Mouse (Mus musculus): ENCODE measurements at regions not wholly inside any gene's neighbourhood (a gene's known extent, or its start where the extent isn't known, plus 50 kb on each side); places are given as distances from the start of the nearest gene placed in this dataset.
A peak's percentile ranks its signal among the peaks of the same experiment; 100 is the strongest.
"Not testable (repeated sequence)": the region's sequence is repeated elsewhere in the genome, so short reads cannot be mapped to it uniquely, and the experiment has no call there.

DNA sequence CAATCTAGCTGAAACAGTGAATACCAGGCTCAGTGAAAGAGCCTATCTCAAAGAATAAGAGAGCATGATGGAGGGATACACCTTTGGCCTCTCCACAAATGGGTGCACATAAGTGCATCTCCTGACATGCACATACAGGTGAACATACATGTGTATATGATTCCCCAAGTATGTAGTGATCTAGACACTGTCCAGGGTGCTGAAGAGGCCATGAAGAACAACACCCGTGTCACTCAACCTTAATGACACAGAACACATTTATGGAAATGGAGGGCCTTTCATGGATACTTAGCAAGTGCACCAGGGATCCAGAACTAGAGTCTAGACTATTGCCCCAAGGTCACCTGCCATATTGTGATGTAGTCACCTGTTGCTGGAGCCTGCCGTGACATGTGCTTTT, 56.9 kb downstream of the Spata19 start:
- no peak for DNase-seq (ENCODE audit: low spot score in 2 of 2)

DNA sequence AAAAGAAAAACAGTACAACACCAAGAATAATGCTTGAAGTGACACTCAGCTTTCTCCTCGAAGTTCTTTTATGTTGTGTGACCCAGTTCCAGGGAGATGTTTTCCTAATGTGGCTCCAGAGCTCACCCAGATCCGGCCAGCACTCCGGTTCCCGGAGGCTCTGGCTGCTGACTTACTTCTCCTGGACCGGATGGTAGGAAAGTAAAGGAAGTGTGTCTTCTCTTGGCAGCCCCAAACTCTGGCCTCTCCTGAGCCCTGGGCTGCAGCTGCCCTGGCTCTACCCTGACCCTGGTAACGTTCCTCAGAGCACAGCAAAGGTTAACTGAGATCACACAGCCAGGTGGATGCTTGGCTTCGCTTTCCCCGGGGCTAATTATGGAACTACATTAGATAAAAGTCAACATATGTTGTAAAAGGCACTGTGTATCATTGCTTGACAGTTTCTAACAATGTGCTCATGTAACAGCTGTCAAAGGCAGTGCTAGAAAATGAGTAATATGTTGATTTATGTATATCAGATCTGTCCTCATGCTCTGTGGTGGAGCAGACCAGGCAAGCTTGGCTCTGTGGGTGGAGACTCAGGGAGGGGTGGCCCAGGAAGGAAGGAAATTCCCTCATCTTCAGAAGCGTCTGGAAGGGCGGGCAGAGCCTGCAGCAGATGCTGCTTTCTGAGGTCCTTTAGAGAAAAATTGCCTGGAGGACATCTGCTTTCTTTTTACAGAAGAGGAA, 57.5 kb downstream of the Spata19 start:
- DNase-seq (ENCODE audit: low spot score in 2 of 2), result peak in 1 of 2 experiments; percentile 24

DNA sequence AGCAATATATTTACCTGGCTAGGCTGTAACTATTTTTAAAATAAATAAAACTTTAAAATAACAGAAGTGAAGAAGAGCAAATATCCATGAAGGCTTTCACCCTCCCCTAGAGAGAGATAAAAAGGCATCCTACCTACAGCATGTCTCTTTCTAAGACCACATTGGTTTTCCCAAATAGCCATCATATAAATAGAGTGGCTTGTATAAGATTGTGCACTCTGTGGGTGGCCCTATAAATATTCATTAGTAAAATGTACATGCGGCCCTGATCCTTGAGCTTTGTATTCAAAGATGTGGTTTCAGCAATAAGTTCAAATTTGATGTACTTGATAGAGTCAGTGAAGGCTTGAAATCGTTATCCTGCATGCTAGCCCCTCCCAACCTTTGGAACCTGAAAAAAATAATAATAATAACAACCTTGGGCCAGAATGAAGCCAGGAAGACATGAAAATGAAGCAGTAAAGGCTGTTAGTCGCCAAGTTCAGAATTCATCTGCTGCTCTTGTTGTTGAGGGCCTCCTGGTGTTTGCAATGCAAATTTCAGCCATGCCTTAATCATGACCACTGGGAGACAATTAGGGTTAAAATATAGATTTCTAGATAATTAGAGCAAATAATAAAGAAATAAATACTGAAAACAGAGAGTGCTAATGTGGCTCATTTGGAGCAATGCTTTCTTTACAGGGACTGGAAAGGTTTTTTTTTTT, 61.9 kb downstream of the Spata19 start:
- no peak for DNase-seq (ENCODE audit: low spot score in 2 of 2)

DNA sequence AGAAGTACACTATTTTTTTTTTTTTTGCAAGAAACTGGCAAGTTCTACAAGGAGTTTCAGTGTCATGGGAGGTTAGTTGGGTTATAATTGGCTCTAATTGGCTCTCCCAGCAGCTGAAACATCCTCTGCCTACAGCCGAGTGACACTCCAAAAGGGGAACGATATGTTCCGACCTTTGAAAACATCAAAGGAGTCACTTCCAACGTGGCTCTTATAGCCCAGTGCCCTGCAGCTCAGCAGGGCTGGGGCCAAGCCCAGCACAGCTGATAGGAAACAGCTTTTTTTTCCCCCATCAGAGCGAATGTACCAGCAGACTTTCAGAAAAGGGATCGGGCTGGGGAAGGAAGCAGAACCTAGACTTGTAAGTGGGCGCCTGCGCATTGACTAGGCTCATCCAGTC, 64.4 kb downstream of the Spata19 start:
- peak in 1 of 2 experiments; percentile 10 for DNase-seq (ENCODE audit: low spot score in 2 of 2)

DNA sequence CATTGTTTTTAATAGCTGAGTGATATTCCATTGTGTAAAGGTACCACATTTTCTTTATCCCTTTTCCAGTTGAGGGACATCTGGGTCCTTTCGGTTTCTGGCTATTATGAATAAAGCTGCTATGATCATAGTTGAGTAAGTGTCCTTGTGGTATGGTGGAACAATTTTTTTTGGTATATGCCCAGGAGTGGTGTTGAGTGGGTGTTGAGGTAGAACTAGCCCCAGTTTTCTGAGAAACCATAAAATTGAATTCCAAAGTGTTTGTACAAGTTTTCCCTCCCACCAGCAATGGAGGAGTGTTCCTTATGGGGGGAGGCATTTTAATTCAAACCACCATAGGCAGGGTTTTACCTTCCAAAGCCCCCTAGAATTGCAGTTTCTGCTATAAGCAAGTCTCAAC, 67.4 kb downstream of the Spata19 start:
- no peak for DNase-seq (ENCODE audit: low spot score in 2 of 2)

DNA sequence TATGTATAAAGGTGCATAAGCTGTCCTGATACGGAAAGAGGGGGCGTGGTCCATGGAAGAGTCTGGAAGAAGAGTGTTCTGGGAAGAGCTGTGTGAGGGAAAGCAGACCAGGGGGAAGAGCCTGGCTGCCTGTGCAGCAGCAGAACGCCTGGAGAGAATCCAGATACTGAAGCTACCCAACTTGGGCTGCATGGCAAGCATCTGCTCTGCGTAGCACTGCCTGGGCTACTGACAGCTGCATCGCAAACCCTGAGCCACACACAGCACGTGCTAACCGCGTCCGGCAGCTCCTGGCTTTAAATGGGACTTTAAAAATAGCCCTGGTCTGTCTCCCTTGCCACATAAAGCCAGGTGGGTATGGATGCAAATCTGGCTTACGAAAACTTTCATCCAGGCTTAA, 78.9 kb downstream of the Spata19 start:
- DNase-seq (ENCODE audit: low spot score in 2 of 2), result peak; percentile 36 to 45

DNA sequence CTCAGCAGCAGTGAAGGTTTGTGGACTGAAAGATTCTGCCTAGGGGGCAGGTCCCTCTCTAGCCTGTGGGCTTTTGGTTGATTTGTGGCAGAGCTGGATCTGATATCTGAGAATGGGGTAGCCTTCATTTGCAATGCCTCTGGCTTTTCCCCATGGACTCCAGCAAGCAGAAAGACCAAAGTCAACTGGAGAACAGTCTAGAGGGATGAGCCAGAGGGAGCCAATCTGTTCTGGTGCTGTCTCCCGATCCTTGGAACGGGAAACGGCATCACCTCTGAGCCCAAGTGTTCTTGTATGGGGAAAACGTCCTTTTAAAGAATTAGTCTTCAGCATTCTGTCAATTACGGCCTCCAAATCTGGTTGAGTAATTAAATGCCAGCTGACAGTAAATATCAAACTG, 80.0 kb downstream of the Spata19 start:
- DNase-seq (ENCODE audit: low spot score in 2 of 2), result no peak

DNA sequence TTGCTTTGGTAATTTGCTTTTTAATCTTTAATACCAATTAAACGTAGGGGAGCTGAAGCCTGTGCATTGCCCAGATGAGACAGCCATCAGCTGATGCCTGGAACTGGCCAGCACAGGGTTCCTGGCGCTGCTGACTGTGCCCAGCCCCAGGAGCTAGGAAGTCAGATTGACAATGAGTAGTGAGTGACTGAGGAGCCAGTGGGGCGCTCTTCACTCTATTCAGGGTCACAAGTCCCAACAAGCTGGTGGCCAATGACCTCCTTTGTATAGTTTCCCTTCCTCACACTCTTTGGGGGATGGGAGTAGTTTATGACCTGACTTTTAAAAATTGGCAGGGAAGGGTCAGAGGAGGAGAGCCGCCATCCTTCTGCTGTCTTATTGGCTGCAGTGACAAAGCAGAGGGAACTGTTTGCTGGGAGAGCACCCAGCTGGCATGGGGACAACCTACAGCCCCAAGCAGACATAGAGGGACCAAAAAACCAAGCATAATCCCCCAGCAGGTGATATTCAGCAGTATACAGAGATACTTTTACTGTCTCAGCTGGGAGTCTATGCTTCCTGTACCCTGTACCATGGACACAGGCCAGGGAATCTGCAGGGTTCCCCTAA, 80.6 kb downstream of the Spata19 start:
- DNase-seq (ENCODE audit: low spot score in 2 of 2), result peak; percentile 28 to 45

DNA sequence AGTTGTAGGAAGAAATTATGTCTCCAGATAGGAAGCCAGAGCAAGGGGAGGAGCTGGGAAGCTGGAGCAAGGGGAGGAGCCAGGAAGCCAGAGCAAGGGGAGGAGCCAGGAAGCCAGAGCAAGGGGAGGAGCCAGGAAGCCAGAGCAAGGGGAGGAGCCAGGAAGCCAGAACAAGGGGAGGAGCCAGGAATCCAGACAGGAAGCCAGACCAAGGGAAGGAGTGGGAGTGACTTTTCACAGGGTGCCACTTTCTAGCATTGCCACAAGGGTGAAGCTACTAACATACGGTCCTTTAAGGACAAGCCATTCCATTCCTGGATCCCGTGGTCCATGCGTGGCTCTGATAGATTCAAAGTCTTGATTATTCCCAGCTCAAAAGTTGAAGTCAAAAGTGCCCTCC, 81.7 kb downstream of the Spata19 start:
- no peak for DNase-seq (ENCODE audit: low spot score in 2 of 2)

DNA sequence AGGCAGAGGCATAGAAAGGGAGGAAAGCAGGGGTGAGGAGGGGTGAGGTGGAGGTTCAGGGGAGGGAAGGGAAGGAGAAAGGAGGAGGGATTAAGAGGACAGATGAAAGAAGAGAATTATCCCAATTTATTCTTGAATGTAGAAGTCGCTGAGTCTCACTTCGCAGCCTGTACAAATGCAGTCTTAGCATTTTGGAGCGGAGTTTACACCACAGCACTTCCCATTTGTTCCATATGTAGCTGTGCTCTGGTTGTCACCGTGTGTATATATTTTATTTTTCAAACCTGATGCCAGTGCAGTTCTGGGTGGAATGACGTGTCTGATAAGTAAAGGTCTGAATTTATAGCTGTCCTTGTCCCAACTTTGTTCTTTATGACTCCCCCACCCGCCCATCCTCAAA, 105.2 kb downstream of the Spata19 start:
- DNase-seq (ENCODE audit: low spot score in 2 of 2), result no peak

DNA sequence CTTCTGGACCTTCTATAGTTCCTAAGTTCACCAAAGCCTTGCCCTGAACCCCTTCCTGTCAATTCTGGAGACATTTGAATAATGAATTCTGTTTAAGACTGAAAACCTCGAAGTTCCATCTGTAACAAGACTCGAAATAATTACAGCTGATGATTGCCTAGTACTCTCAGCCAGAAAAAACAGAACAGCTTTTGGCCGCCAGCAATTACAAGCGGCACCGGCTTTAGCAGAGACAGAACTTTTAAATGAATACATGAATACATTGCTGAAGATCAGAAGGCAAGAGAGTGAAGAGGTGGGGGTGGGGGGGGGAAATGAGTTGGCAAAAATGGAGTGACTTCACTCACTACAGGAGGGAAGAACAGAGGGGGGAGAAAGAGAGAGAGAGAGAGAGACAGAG, 112.6 kb downstream of the Spata19 start:
- DNase-seq (ENCODE audit: low spot score in 2 of 2), result peak in 1 of 2 experiments; percentile 21

DNA sequence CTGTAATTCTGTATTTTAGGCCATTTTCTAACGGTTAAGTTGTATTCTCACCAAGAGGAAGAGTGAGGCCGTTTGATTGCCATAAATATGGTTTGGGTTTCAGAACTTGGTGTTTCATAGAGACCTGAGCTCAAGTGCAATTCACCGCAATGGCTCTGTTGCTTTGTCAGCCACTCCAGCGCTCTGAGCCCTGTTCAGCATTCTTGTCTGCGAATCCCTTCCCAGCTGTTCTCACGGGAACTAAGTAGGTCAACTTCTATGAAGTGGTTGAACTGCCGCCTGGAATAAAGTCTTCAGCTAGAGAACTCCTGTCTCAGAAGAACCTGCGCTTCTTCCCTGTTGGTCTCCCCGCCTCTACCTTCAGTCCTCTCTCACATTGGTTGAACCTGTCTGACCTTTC, 113.1 kb downstream of the Spata19 start:
- DNase-seq (ENCODE audit: low spot score in 2 of 2), result no peak

DNA sequence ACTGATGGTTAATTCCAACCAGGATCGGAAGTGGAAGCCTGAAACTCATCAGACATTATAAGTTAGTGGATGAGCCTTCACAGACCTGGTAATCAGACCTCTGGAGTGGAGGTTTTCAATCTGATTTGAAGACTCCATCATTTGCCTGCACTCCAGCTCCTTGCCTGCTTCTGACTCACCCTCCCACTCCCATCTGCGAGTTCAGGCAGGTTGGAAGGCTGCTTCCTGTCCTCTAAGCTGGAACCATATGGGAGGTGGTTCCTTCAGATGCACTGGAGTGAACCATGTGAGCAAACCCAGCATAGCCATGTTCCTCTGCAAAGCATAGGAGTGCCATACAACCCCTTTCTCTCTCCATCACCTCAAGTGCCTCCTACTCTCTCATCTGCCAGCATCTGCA, 114.6 kb downstream of the Spata19 start:
- no peak for DNase-seq (ENCODE audit: low spot score in 2 of 2)

DNA sequence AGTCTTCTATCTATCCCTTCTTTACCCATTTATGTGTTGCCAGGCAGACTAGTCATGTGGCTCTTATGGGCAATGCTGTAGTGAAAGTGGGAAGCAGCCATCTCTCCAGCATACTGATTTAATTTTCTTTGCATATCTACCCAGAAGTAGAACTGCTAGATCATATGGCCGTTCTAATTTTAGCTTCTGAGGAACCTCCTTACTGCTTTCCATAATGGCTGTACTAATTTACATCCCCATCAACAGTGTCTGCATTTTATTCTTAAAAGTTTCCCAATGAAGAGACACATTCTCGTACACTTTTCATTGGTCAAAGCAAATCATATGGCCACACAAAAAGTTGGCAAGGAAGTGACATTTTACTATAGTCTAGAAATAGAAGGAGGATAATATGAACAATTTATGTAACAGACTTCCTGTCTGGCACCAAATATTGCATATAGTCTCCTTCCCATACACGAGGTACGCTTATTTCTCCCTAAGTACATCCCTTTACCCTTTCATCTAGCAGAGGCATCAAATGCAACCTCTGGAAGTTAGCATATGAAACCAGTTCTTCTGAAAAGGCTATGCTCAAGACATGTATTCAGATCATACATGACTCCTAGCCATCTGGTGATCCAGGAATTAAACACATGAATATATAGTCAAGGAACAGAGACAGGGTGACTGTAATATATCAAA, 119.0 kb downstream of the Spata19 start:
- DNase-seq (ENCODE audit: low spot score in 2 of 2), result no peak

DNA sequence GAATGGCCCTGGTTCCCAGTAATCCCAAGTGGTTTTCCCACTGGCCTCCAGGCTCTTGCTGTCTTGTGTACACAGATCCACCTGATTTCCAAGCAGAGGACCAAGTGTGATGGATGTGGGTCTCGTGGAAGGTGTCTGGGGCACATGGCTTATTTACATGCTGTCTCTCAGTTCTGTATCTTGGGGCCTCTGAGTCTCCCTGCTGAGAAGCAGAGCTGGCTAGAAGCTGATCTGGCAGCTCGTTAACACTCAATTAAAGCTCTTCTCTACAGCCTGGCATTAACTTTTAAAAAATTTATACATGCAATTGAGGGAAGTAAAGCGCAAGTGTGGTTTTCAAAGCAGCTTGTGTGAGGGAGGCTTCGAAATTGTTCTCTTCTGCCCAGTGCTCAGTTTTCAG, 121.4 kb downstream of the Spata19 start:
- DNase-seq (ENCODE audit: low spot score in 2 of 2), result no peak

DNA sequence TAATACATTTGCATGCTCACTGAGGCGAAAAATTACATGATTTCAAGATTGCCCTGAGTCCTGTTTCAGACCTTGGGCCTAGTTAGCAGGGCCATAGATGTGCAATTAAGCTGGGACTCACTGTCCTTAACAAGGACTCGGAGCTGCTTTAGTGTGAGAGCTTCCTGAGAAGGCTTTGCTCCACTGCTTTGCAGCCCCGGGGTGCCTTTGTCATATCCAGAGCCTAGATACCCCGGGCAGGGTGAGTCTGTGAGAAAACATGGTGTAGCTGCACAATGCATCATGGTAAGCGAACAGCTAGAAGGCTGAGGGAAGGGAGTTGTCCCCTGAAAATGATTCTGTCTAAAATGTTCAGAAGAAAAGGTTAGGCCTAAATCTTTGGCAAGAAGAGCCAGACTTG, 123.1 kb downstream of the Spata19 start:
- no peak for DNase-seq (ENCODE audit: low spot score in 2 of 2)

DNA sequence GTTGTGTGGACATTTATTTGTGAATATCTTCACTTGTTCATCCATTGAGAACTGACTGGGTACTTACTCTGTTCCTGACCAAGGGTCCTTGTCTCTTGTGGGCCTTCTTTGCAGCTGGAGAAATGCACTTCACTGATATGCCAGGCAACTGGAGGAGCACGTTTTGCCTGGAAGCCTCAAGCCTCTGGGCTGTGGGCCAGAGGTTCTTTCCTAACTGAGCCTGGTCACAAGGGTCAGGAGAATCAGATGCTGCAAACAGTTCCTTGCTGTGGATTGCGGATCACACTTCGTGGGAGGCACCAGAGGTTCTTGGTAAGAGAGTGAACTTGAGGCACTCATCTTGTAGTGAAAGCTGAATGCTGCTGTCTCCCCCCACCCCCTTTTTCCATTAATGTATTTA, 124.6 kb downstream of the Spata19 start:
- no peak for DNase-seq (ENCODE audit: low spot score in 2 of 2)

DNA sequence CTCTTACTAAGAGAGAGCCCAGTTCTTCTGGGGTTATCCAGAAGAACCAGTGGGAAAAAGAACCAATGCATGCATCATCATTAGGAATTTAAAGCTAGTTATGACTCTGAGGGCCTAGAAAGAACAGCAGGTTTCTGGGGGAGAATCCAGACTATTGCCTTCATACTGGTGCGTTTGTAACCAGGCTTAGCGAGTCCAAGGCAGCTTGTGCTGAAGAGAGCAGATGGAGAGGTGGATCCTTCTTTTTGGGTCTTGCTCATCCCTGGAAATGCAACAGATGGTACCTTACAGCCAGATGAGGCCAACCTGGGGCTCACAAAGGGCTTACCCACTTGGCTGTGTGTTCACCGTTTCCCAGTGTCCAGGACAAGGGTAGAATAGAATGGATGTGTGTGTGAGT, 130.1 kb downstream of the Spata19 start:
- peak in 1 of 2 experiments; percentile 31 for DNase-seq (ENCODE audit: low spot score in 2 of 2)

DNA sequence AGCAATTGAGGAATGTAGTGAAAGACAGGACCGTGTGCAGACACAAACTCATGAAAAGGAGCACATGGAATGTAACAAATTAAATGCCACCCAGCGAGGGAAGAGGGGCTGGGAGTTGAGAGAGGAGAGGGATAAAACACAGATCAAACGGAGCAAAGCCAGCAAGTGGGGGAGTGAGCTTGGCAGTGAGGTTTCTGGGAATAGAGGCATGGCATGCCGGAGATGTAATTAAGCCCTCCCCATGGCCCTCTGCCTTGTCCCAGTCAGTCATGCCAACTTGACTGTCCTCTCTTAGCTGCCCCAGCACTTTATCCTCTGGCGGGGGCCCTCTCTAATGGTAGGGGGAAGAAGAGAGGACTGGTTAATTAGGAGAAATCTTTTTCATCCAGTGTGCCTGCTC, 141.9 kb downstream of the Spata19 start:
- DNase-seq (ENCODE audit: low spot score in 2 of 2), result peak; percentile 42 to 61

DNA sequence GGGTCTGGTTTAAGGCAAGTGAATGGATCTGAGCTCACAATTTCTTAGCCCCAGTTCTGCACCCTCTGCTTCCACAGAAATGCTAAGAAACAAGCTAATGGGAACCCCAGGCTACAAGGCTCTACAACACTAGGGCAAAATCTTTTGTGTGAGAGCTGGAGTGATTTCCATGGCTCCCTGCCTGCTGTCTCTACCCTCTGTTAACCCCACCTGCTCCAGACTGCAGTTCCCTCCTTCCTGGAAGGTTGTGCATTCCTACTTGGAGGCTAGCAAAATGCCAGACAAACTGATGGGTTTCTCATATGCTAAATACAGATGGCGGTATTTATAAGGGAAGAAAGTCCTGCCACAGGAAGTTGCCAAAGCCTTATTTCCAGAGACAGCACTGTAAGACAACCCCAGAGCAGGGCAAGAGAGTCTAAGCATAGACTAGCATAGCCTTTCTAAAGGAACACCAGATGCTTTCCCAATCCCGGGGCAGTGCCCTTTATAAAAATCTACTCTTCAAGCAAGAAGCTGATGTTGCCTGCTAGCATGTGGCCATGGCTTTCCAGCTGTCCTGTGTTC, 145.1 kb downstream of the Spata19 start:
- peak in 1 of 2 experiments; percentile 37 for DNase-seq (ENCODE audit: low spot score in 2 of 2)

DNA sequence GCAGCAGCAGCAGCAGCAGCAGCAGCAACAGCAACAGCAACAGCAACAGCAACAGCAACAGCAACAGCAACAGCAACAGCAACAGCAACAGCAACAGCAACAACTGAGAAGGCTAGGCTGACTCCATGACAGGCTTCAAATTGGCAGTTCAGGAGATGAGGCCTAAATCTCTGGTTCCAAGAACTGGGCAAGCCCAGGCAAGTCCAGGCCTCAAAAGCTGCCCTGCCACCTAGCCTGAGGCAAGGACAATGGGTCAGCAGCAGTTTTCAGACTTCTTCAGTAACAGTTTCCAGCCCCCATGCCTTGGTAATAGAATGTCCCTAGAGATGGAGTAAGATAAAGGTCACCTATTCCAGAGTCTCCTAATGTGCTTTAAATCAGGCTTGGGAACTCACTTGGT, 158.1 kb downstream of the Spata19 start:
- not testable (repeated sequence) for DNase-seq (ENCODE audit: low spot score in 2 of 2)
